Mouse (Mus musculus) thymus, adult 2 months (tissue): ENCODE data around the gene Adsl.

Experiments used
- CTCF ChIP-seq: fragments of 200-500 bp; IDR thresholded peaks from 2 replicates; pipeline ENCODE4 v1.5.1; 2012; ENCODE audit warnings: mild to moderate bottlenecking, control low read depth, low read length, moderate library complexity, borderline replicate concordance; ENCODE audit not compliant: control insufficient read depth, poor library complexity, insufficient read depth; ENCODE audit errors: extremely low read depth
- POLR2A ChIP-seq: fragments of 200-500 bp; IDR thresholded peaks from 2 replicates; pipeline ENCODE4 v1.6.1; 2012; ENCODE audit warnings: mild to moderate bottlenecking, low read length, control low read depth, moderate library complexity; ENCODE audit not compliant: control insufficient read depth, poor library complexity, insufficient read depth; ENCODE audit errors: extremely low read depth

GRCm38 (mm10) chr15:80949431-80949830 is 1.1 kb downstream of the Adsl start:
- TF ChIP-seq CTCF (no peak), POLR2A (no peak)
